Mouse (Mus musculus): ENCODE data around the gene Glp2r. TPM values are rescaled to one million over a fixed set of nuclear protein-coding genes. Genes with fewer than 3 reads are reported as not detected.

Gene Glp2r
- total RNA-seq, 2 experiments from 2014 or later, result 0.06 TPM; not detected in 1

GRCm38 (mm10) chr11:67633620-67634229 lies 137.2 kb downstream of the Glp2r start:
- DNase-seq, result no peak

- DNase-seq, result no peak
These were observed 138.0 kb downstream of the Glp2r start for GRCm38 (mm10) chr11:67632906-67633305.

GRCm38 (mm10) chr11:67628522-67628921 lies 142.4 kb downstream of the Glp2r start:
- no peak for DNase-seq

GRCm38 (mm10) chr11:67627179-67627578 lies 143.8 kb downstream of the Glp2r start:
- no peak for DNase-seq

GRCm38 (mm10) chr11:67622340-67622739 lies 148.6 kb downstream of the Glp2r start:
- no peak for DNase-seq

GRCm38 (mm10) chr11:67616557-67617239 lies 154.3 kb downstream of the Glp2r start:
- no peak for DNase-seq

GRCm38 (mm10) chr11:67612158-67612839 lies 158.7 kb downstream of the Glp2r start:
- no peak for DNase-seq

Other genes with a start within 250 kb of the Glp2r start
- gene Rcvrn, start 75.8 kb downstream of the Glp2r start, total RNA-seq (2021), result not detected
- not detected for gene Gsg1l2, start 3.5 kb upstream of the Glp2r start, total RNA-seq (2021)
- 10 to 100 TPM in 1 of 2 experiments, 1 to 10 TPM in 1; 5.2 to 23.7 TPM for gene Dhrs7c, start 27.0 kb upstream of the Glp2r start, total RNA-seq (2021)
- 1 to 10 TPM; 1.7 to 2.9 TPM for gene Usp43, start 151.0 kb upstream of the Glp2r start, total RNA-seq (2021)
- gene Cfap52, start 194.5 kb upstream of the Glp2r start, total RNA-seq (2021), result under 1 TPM in 1 of 2 experiments, not detected in 1; 0.55 TPM
- gene Stx8, start 195.0 kb upstream of the Glp2r start, total RNA-seq (2021), result 10 to 100 TPM; 33.2 to 34.1 TPM